8 mouse cellular contexts compared by ENCODE assay signal in genomic region chr17:83732166-83732629, GRCm38 (mm10). TPM values are rescaled to one million over a fixed set of nuclear protein-coding genes. Genes with fewer than 3 reads are reported as not detected.
DNase-seq lines count a peak whose midpoint lies in the region; ATAC-seq and TF ChIP-seq lines count a peak whose summit lies in the region.

No protein-coding gene starts in this region.

- TF ChIP-seq POLR2A in MEL (IDR thresholded peaks at IDR 0.05; ENCODE audit: control insufficient read depth in 1 of 2, insufficient read depth in 1 of 2, low read depth in 1 of 2, low read length in 2 of 2, poor library complexity in 1 of 2): peak in 1 of 2 experiments; percentile 44; a peak in 1 of 4 replicates

- DNase-seq in gastrocnemius, adult 18-20 months (ENCODE audit: low spot score): peak; percentile 11
- no peak for DNase-seq in gastrocnemius, postnatal 36 days
- peak; percentile 93 for DNase-seq in MEL (ENCODE audit: low read depth, low spot score)
- DNase-seq in embryonic facial prominence, embryonic 10.5 days (ENCODE audit: low spot score): peak; percentile 18
- DNase-seq in spleen, adult 12 weeks (ENCODE audit: low spot score): peak; percentile 62

- peak overlapping the region; percentile 19 to 54 for H3K4me3 ChIP-seq in MEL (ENCODE audit: control insufficient read depth in 1 of 2, insufficient read depth in 1 of 2, low read depth in 2 of 2, low read length in 2 of 2)
- H3K4me3 ChIP-seq in embryonic facial prominence, embryonic 10.5 days: no peak overlapping the region
- peak overlapping the region; percentile 45 for H3K4me3 ChIP-seq in liver, embryonic 15.5 days (replicated peaks)
- H3K4me3 ChIP-seq in midbrain, embryonic 15.5 days: no peak overlapping the region

- intact Hi-C loops in gastrocnemius, postnatal 36 days (cut with DNase I): loop anchor here (5.0 kb wide), 1 partner anchor 100 kb away; the partner anchor contains the start of gene Kcng3

- TF ChIP-seq CTCF in MEL (IDR thresholded peaks at IDR 0.05 in 2 of 3, conservative IDR thresholded peaks at IDR 0.05 in 1 of 3; ENCODE audit: control insufficient read depth in 1 of 3, insufficient read depth in 1 of 3, low read depth in 2 of 3, low read length in 3 of 3, poor library complexity in 1 of 3, severe bottlenecking in 1 of 3): no peak

- peaks cover 0 to 3% of the 10 kb centered on the region in 2 experiments; a peak in 1 of 4 replicates for H3K4me1 ChIP-seq in MEL (ENCODE audit: control insufficient read depth in 1 of 2, insufficient read depth in 2 of 2, low read length in 2 of 2)
- H3K4me1 ChIP-seq in embryonic facial prominence, embryonic 10.5 days: peaks cover 3% of the 10 kb centered on the region; the same call in 1 of the 2 replicates
- peaks cover 67% of the 10 kb centered on the region for H3K4me1 ChIP-seq in liver, embryonic 15.5 days (replicated peaks)
- no peaks in the 10 kb centered on the region for H3K4me1 ChIP-seq in midbrain, embryonic 15.5 days

- 70% methylated on average over 10 of the region's 10 CpGs for WGBS in embryonic facial prominence, embryonic 10.5 days
- 12% methylated on average over 10 of the region's 10 CpGs for WGBS in liver, embryonic 15.5 days (ENCODE audit: insufficient replicate concordance)
- WGBS in midbrain, embryonic 15.5 days: 73% methylated on average over 10 of the region's 10 CpGs

- no peaks in the 10 kb centered on the region; the same call in 1 of the 2 replicates for H3K79me2 ChIP-seq in MEL (ENCODE audit: control insufficient read depth, insufficient read depth, low read length, poor library complexity)

- TF ChIP-seq EP300 in MEL (IDR thresholded peaks at IDR 0.05; ENCODE audit: low read depth in 1 of 2, low read length in 2 of 2): peak; percentile 54 to 78; a peak in 3 of 4 replicates

- peak overlapping the region; percentile 67 for H3K9ac ChIP-seq in MEL (ENCODE audit: control insufficient read depth, low read depth, low read length, poor library complexity, severe bottlenecking)
- H3K9ac ChIP-seq in liver, embryonic 15.5 days: peak overlapping the region; percentile 48
- H3K9ac ChIP-seq in midbrain, embryonic 15.5 days: no peak overlapping the region

- TF ChIP-seq RAD21 in MEL (IDR thresholded peaks at IDR 0.05; ENCODE audit: low read depth, low read length): no peak; the same call in 1 of the 2 replicates

- no peaks in the 10 kb centered on the region for H3K9me3 ChIP-seq in MEL (replicated peaks; ENCODE audit: insufficient read depth, low read length)
- H3K9me3 ChIP-seq in embryonic facial prominence, embryonic 10.5 days: no peaks in the 10 kb centered on the region
- H3K9me3 ChIP-seq in liver, embryonic 15.5 days (replicated peaks): no peaks in the 10 kb centered on the region
- no peaks in the 10 kb centered on the region for H3K9me3 ChIP-seq in midbrain, embryonic 15.5 days

- no peaks in the 10 kb centered on the region for H3K27me3 ChIP-seq in MEL (ENCODE audit: control insufficient read depth in 1 of 2, insufficient read depth in 2 of 2, low read length in 2 of 2)
- H3K27me3 ChIP-seq in embryonic facial prominence, embryonic 10.5 days (replicated peaks; ENCODE audit: low read depth, poor library complexity, severe bottlenecking): no peaks in the 10 kb centered on the region
- H3K27me3 ChIP-seq in liver, embryonic 15.5 days: no peaks in the 10 kb centered on the region
- no peaks in the 10 kb centered on the region for H3K27me3 ChIP-seq in midbrain, embryonic 15.5 days (replicated peaks)

- peaks cover 0 to 2% of the 10 kb centered on the region in 2 experiments; a peak in 1 of 4 replicates for H3K36me3 ChIP-seq in MEL (ENCODE audit: control insufficient read depth in 1 of 2, insufficient read depth in 2 of 2, low read length in 2 of 2)
- H3K36me3 ChIP-seq in embryonic facial prominence, embryonic 10.5 days (replicated peaks): peaks cover 2% of the 10 kb centered on the region; the same call in 1 of the 2 replicates
- H3K36me3 ChIP-seq in liver, embryonic 15.5 days (replicated peaks): peaks cover 6% of the 10 kb centered on the region
- H3K36me3 ChIP-seq in midbrain, embryonic 15.5 days (replicated peaks): no peaks in the 10 kb centered on the region

- ATAC-seq in hematopoietic stem cell, adult 5-6 weeks (replicated peaks in 1 of 2; ENCODE audit: insufficient read depth in 1 of 2, low FRiP score in 2 of 2, low TSS enrichment in 1 of 2, low read depth in 1 of 2, poor library complexity in 2 of 2, severe bottlenecking in 2 of 2): peak; percentile 95
- ATAC-seq in liver, embryonic 15.5 days (ENCODE audit: insufficient read depth): peak; percentile 56
- ATAC-seq in midbrain, embryonic 15.5 days (replicated peaks): no peak

- H3K4me2 ChIP-seq in liver, embryonic 15.5 days: peak overlapping the region; percentile 61
- no peak overlapping the region for H3K4me2 ChIP-seq in midbrain, embryonic 15.5 days

- H3K27ac ChIP-seq in MEL (ENCODE audit: control insufficient read depth, low read depth, low read length): peak overlapping the region; percentile 90
- no peak overlapping the region for H3K27ac ChIP-seq in embryonic facial prominence, embryonic 10.5 days (replicated peaks)
- H3K27ac ChIP-seq in liver, embryonic 15.5 days (replicated peaks): peak overlapping the region; percentile 82
- no peak overlapping the region for H3K27ac ChIP-seq in midbrain, embryonic 15.5 days

TF ChIP-seq in MEL, 35 proteins besides CTCF, POLR2A, EP300 and RAD21 (continues in another document):
- peak; percentile 56; the same call in 1 of the 2 replicates for TF ChIP-seq MYC (IDR thresholded peaks at IDR 0.05; ENCODE audit: low read depth, low read length)
- TF ChIP-seq TCF12 (IDR thresholded peaks at IDR 0.05; ENCODE audit: low read depth, low read length): no peak
- TF ChIP-seq CHD2 (IDR thresholded peaks at IDR 0.05; ENCODE audit: low read length): no peak
- TF ChIP-seq ZNF384 (IDR thresholded peaks at IDR 0.05; ENCODE audit: low read depth, low read length): no peak
- TF ChIP-seq BHLHE40 (IDR thresholded peaks at IDR 0.05; ENCODE audit: borderline replicate concordance, low read depth, low read length): no peak
- 0 out of 2 replicates have a peak, but pooled peaks have one; percentile 76 for TF ChIP-seq JUND (IDR thresholded peaks at IDR 0.05; ENCODE audit: low read depth, low read length)
- no peak for TF ChIP-seq POLR2AphosphoS5 (IDR thresholded peaks at IDR 0.05; ENCODE audit: borderline replicate concordance, low read depth, low read length)
- peak; percentile 55; the same call in 1 of the 2 replicates for TF ChIP-seq RCOR1 (IDR thresholded peaks at IDR 0.05; ENCODE audit: low read depth, low read length)
- TF ChIP-seq MYB (IDR thresholded peaks at IDR 0.05; ENCODE audit: low read depth, low read length): peak; percentile 36
- TF ChIP-seq POLR2AphosphoS2 (IDR thresholded peaks at IDR 0.05; ENCODE audit: low read length): no peak
- TF ChIP-seq KAT2A (conservative IDR thresholded peaks at IDR 0.05; ENCODE audit: low read depth, low read length): no peak
- TF ChIP-seq MXI1 (IDR thresholded peaks at IDR 0.05; ENCODE audit: low read depth, low read length): peak; percentile 67; the same call in 1 of the 2 replicates
- TF ChIP-seq USF2 (IDR thresholded peaks at IDR 0.05; ENCODE audit: borderline replicate concordance in 1 of 2, insufficient read depth in 1 of 2, low read depth in 1 of 2, low read length in 2 of 2): no peak
- TF ChIP-seq CHD1 (IDR thresholded peaks at IDR 0.05; ENCODE audit: low read depth, low read length): peak; percentile 90; the same call in 1 of the 2 replicates
- TF ChIP-seq TAL1 (IDR thresholded peaks at IDR 0.05; ENCODE audit: low read length): no peak
- peak; percentile 79 for TF ChIP-seq MAFK (IDR thresholded peaks at IDR 0.05; ENCODE audit: borderline replicate concordance, low read depth, low read length)
- no peak for TF ChIP-seq E2F4 (IDR thresholded peaks at IDR 0.05; ENCODE audit: borderline replicate concordance, low read depth, low read length)
- TF ChIP-seq SMC3 (IDR thresholded peaks at IDR 0.05; ENCODE audit: low read depth, low read length): peak; percentile 7
- TF ChIP-seq MEF2A (IDR thresholded peaks at IDR 0.05; ENCODE audit: extremely low read depth, insufficient replicate concordance, low read depth, low read length, poor library complexity, severe bottlenecking): no peak
- TF ChIP-seq MAZ (IDR thresholded peaks at IDR 0.05; ENCODE audit: low read depth, low read length): no peak
- no peak for TF ChIP-seq ZMIZ1 (IDR thresholded peaks at IDR 0.05; ENCODE audit: low read depth, low read length)
- no peak for TF ChIP-seq NELFE (IDR thresholded peaks at IDR 0.05; ENCODE audit: low read depth, low read length)
- TF ChIP-seq GABPA (IDR thresholded peaks at IDR 0.05; ENCODE audit: low read depth, low read length): peak; percentile 72; the same call in 1 of the 2 replicates
- no peak for TF ChIP-seq ELF1 (IDR thresholded peaks at IDR 0.05; ENCODE audit: low read depth, low read length)
- TF ChIP-seq SIN3A (IDR thresholded peaks at IDR 0.05; ENCODE audit: low read length): peak; percentile 70; the same call in 1 of the 2 replicates
- no peak; the same call in 1 of the 2 replicates for TF ChIP-seq TBP (IDR thresholded peaks at IDR 0.05; ENCODE audit: low read depth, low read length)
- no peak for TF ChIP-seq NRF1 (IDR thresholded peaks at IDR 0.05; ENCODE audit: insufficient read depth, low read depth, low read length, poor library complexity, severe bottlenecking)
- peak; percentile 85 for TF ChIP-seq ETS1 (IDR thresholded peaks at IDR 0.05; ENCODE audit: low read depth, low read length)
- no peak for TF ChIP-seq ZKSCAN1 (IDR thresholded peaks at IDR 0.05; ENCODE audit: low read depth, low read length)
- peak; percentile 66; the same call in 1 of the 2 replicates for TF ChIP-seq MAX (IDR thresholded peaks at IDR 0.05; ENCODE audit: low read length)
- TF ChIP-seq HCFC1 (IDR thresholded peaks at IDR 0.05; ENCODE audit: low read depth, low read length): 0 out of 2 replicates have a peak, but pooled peaks have one; percentile 41
- TF ChIP-seq GATA1 (IDR thresholded peaks at IDR 0.05; ENCODE audit: low read depth, low read length): no peak

RNA-seq across cellular contexts. Expression of gene Mta3, which starts 26.2 kb away (rescaled TPM):
- total RNA-seq in gastrocnemius, adult 18-20 months (2021): 1 to 10 TPM; 7.9 to 8.4 TPM
- total RNA-seq in gastrocnemius, postnatal 36 days (2021): 1 to 10 TPM; 7.6 to 9.7 TPM
- 25.1 and 28.8 TPM in 2 replicates for total RNA-seq in MEL (2012; rRNA removed)
- 10 to 100 TPM in 1 of 2 experiments, not detected in 1; 58.2 TPM for polyA plus RNA-seq in MEL (2012; ENCODE audit: insufficient read depth in 1 of 2, insufficient read length in 2 of 2, low read depth in 1 of 2, low replicate concordance in 2 of 2, missing spikeins in 1 of 2)
- 38.4 and 40.5 TPM in 2 replicates for polyA plus RNA-seq in embryonic facial prominence, embryonic 10.5 days (2016; fragmentation: Nextera tagmentation; extraction: Ambion mirVana)
- total RNA-seq in hematopoietic stem cell, adult 5-6 weeks (2017): 64.2 and 81.2 TPM in 2 replicates
- 36.9 and 37.3 TPM in 2 replicates for polyA plus RNA-seq in liver, embryonic 15.5 days (2015; fragmentation: Nextera tagmentation; extraction: Ambion mirVana)
- 32.9 and 35.8 TPM in 2 replicates for polyA plus RNA-seq in midbrain, embryonic 15.5 days (2015; fragmentation: Nextera tagmentation; extraction: Ambion mirVana)

Comparison
In these comparisons a context has a peak if more than half of its experiments do, and no peak if none do; other contexts are left out.
1. DNase-seq: peak in gastrocnemius, adult 18-20 months (single experiment), MEL (single experiment), embryonic facial prominence, embryonic 10.5 days (single experiment) and spleen, adult 12 weeks (single experiment); none in gastrocnemius, postnatal 36 days (0 of 2).
2. H3K27ac ChIP-seq: peak in MEL (single experiment) and liver, embryonic 15.5 days (single experiment); none in embryonic facial prominence, embryonic 10.5 days (single experiment) and midbrain, embryonic 15.5 days (single experiment).
3. H3K4me3 ChIP-seq: peak in MEL (2 of 2) and liver, embryonic 15.5 days (single experiment); none in embryonic facial prominence, embryonic 10.5 days (single experiment) and midbrain, embryonic 15.5 days (single experiment).